In the genomic region with DNA sequence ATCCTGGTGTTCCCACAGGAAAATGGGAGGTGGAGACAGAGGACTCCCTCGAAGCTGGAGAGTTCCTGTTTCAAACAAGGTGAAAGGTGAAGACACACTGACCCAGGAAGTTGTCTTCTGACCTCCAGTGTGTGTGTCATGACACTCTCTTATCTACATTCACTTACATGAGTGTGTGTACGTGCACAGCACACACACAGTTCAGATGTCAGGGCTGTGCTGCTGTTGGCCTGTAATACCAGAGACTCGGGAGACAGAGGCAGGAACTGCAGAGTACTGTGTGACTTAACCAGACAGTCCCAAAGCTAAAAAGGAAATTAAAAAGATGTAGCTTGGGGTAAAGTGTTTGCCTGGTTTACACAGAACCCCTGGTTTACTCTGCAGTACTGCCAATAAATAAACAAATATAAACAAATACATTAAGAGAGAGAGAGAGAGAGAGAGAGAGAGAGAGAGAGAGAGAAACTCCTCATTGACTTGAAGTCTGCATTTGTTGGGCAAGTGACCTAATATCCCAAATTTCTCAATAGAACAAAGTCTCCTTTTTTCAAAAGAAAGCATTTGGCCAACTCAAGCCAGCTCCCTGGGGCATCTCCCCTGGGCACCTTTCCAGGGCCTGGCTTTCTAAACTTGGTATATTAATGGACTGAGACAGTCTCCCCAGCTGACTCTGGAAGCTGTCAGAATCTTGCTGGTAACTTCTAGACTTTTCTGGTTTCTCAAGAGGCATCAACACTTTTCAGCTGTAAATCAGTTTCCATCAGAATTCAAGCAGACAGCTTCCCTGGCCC, we compare ENCODE assay signal across 8 mouse cellular contexts. TPM values are rescaled to one million over a fixed set of nuclear protein-coding genes. Genes with fewer than 3 reads are reported as not detected.
DNase-seq lines count a peak whose midpoint lies in the region; ATAC-seq lines count a peak whose summit lies in the region.

No protein-coding gene starts in this region.

- H3K9me3 ChIP-seq in embryonic facial prominence, embryonic 15.5 days (replicated peaks): no peaks in the 10 kb centered on the region
- H3K9me3 ChIP-seq in limb, embryonic 13.5 days: no peaks in the 10 kb centered on the region

- 39% methylated on average over 3 of the region's 3 CpGs for WGBS in embryonic facial prominence, embryonic 15.5 days
- WGBS in limb, embryonic 13.5 days: 33% methylated on average over 3 of the region's 3 CpGs

- peak overlapping the region; percentile 26; the same call in 1 of the 2 replicates for H3K4me2 ChIP-seq in embryonic facial prominence, embryonic 15.5 days (replicated peaks)
- 0 out of 2 replicates have a peak overlapping the region, but pooled peaks have one; percentile 23 for H3K4me2 ChIP-seq in limb, embryonic 13.5 days (replicated peaks)

- peak overlapping the region; percentile 73 for H3K27ac ChIP-seq in embryonic facial prominence, embryonic 15.5 days (replicated peaks)
- peak overlapping the region; percentile 72 for H3K27ac ChIP-seq in limb, embryonic 13.5 days

- ATAC-seq in embryonic facial prominence, embryonic 15.5 days (ENCODE audit: insufficient number of reproducible peaks, low FRiP score, low TSS enrichment, low read depth): no peak
- ATAC-seq in limb, embryonic 13.5 days (ENCODE audit: low FRiP score, low read depth): peak; percentile 51; the same call in 1 of the 2 replicates

- no peaks in the 10 kb centered on the region for H3K36me3 ChIP-seq in embryonic facial prominence, embryonic 15.5 days
- H3K36me3 ChIP-seq in limb, embryonic 13.5 days: no peaks in the 10 kb centered on the region

- intact Hi-C loops in heart, postnatal 14 days (cut with DNase I): loop anchor here (2.0 to 5.0 kb wide), 3 partner anchors 89 to 367 kb away; a partner anchor contains a TSS

- H3K4me3 ChIP-seq in embryonic facial prominence, embryonic 15.5 days (replicated peaks): no peak overlapping the region
- no peak overlapping the region for H3K4me3 ChIP-seq in limb, embryonic 13.5 days

- H3K4me1 ChIP-seq in embryonic facial prominence, embryonic 15.5 days: peaks cover 30% of the 10 kb centered on the region
- H3K4me1 ChIP-seq in limb, embryonic 13.5 days: peaks cover 44% of the 10 kb centered on the region

- peak; percentile 54 for DNase-seq in layer of hippocampus, adult 11-12 months (ENCODE audit: low spot score)
- DNase-seq in layer of hippocampus, postnatal 25 days (ENCODE audit: extremely low spot score in 1 of 2, low spot score in 1 of 2): no peak
- DNase-seq in adipocyte (ENCODE audit: low spot score): peak; percentile 98
- DNase-seq in heart, postnatal 14 days: peak; percentile 70 to 75
- peak; percentile 36 for DNase-seq in testis, postnatal 14 days (ENCODE audit: low spot score)
- no peak for DNase-seq in yolk sac, embryonic 10.5 days (ENCODE audit: low spot score)

- no peaks in the 10 kb centered on the region for H3K27me3 ChIP-seq in embryonic facial prominence, embryonic 15.5 days
- no peaks in the 10 kb centered on the region for H3K27me3 ChIP-seq in limb, embryonic 13.5 days

- no peak overlapping the region for H3K9ac ChIP-seq in embryonic facial prominence, embryonic 15.5 days
- no peak overlapping the region for H3K9ac ChIP-seq in limb, embryonic 13.5 days

RNA-seq across cellular contexts. Expression of a gene that starts 36.0 kb away (rescaled TPM):
- total RNA-seq in layer of hippocampus, postnatal 25 days (2021): 10 to 100 TPM; 29.0 to 31.8 TPM
- polyA plus RNA-seq in embryonic facial prominence, embryonic 15.5 days (2015; fragmentation: Nextera tagmentation; extraction: Ambion mirVana): 82.8 and 86.7 TPM in 2 replicates
- 10 to 100 TPM; 17.9 to 18.8 TPM for total RNA-seq in heart, postnatal 14 days (2021)
- polyA plus RNA-seq in limb, embryonic 13.5 days (2015; fragmentation: Nextera tagmentation; extraction: Ambion mirVana): 105 and 113 TPM in 2 replicates

RNA-seq across cellular contexts. Expression of a gene that starts 51.3 kb away (rescaled TPM):
- 100 to 1,000 TPM; 153 to 160 TPM for total RNA-seq in layer of hippocampus, postnatal 25 days (2021)
- polyA plus RNA-seq in embryonic facial prominence, embryonic 15.5 days (2015; fragmentation: Nextera tagmentation; extraction: Ambion mirVana): 99.6 and 106 TPM in 2 replicates
- total RNA-seq in heart, postnatal 14 days (2021): 100 to 1,000 TPM; 728 to 730 TPM
- 103 and 106 TPM in 2 replicates for polyA plus RNA-seq in limb, embryonic 13.5 days (2015; fragmentation: Nextera tagmentation; extraction: Ambion mirVana)

Comparison
In these comparisons a context has a peak if more than half of its experiments do, and no peak if none do; other contexts are left out.
1. DNase-seq: peak in layer of hippocampus, adult 11-12 months (single experiment), adipocyte (single experiment), heart, postnatal 14 days (2 of 2) and testis, postnatal 14 days (single experiment); none in layer of hippocampus, postnatal 25 days (0 of 2) and yolk sac, embryonic 10.5 days (single experiment).
2. RNA of a gene that starts 51.3 kb away (total RNA-seq): 728 to 730 TPM in heart, postnatal 14 days; 153 to 160 TPM in layer of hippocampus, postnatal 25 days; every median in the first group is over 4 times any median in the second.